Mouse (Mus musculus) small intestine, adult 2 months (tissue): ENCODE results near the gene Slc22a21.

Source experiments
- CTCF ChIP-seq: fragments of 200-500 bp; IDR thresholded peaks from 2 replicates; pipeline ENCODE4 v1.5.1; 2012; ENCODE audit warnings: low read depth, mild to moderate bottlenecking, control low read depth, inconsistent platforms, low read length, moderate library complexity, mixed read lengths; ENCODE audit not compliant: insufficient replicate concordance, insufficient read length; ENCODE audit errors: extremely low read depth
- POLR2A ChIP-seq: fragments of 200-500 bp; IDR thresholded peaks from 2 replicates; pipeline ENCODE4 v1.6.1; 2012; ENCODE audit warnings: low read depth, mild to moderate bottlenecking, control low read depth, inconsistent platforms, low read length, moderate library complexity

DNA sequence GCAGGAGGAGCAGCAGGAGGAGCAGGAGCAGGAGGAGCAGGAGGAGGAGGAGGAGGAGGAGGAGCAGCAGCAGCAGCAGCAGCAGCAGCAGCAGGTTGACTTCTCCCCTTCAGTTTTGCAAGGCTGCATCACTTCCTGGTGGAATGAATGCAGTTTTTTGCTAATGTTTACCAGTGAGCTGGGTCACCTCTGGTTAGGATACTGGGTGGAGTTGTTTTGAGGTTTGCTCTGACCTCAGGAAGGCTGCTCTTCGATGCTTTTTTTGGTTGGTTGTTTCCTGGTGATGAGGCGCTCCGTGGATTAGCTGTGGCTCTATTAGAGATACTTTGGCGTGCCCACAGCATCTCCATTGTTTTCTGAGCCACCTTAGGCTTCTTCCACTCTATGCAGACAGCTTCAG, 37.5 kb upstream of the Slc22a21 start:
- TF ChIP-seq POLR2A, result no peak
- no peak for TF ChIP-seq CTCF
